Mouse (Mus musculus) thymus, postnatal 0 days (tissue): ENCODE data around the gene Ebi3. TPM values are rescaled to one million over a fixed set of nuclear protein-coding genes. Genes with fewer than 3 reads are reported as not detected.

ENCODE experiments used
- DNase-seq: peaks from one replicate; pipeline ENCODE4 v3.0.0-alpha.2; 2015; ENCODE audit warnings: low spot score
- polyA plus RNA-seq: library from polyadenylated mRNA; unstranded; fragments of >200 nt; fragmentation: Nextera tagmentation; extraction: Ambion mirVana; gene quantifications from 2 replicates; pipeline ENCODE4 v1.2.1, GENCODE M21; 2015

Gene Ebi3
- polyA plus RNA-seq, 1 experiment from 2014 or later = 5.2 TPM

DNA sequence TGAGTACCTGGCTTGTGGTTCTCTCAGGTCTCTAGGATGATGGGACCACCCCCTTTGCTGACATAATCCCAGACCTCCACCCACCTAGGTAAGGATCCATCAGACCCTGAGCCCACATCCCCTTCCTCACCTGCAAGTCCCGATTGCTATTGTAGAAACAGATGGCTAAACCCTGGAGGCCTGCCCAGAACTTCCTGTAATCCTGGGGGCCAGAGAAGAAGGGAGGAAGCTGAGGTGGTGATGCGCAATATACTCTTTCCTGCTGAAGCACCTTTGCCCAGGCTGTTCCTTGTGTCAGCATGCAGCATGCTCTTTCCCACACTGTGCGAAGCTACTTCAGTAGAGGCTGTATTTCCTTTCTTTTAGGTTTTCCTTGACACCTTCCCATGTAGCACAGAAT lies 50.6 kb downstream of the Ebi3 start:
- no peak for DNase-seq

DNA sequence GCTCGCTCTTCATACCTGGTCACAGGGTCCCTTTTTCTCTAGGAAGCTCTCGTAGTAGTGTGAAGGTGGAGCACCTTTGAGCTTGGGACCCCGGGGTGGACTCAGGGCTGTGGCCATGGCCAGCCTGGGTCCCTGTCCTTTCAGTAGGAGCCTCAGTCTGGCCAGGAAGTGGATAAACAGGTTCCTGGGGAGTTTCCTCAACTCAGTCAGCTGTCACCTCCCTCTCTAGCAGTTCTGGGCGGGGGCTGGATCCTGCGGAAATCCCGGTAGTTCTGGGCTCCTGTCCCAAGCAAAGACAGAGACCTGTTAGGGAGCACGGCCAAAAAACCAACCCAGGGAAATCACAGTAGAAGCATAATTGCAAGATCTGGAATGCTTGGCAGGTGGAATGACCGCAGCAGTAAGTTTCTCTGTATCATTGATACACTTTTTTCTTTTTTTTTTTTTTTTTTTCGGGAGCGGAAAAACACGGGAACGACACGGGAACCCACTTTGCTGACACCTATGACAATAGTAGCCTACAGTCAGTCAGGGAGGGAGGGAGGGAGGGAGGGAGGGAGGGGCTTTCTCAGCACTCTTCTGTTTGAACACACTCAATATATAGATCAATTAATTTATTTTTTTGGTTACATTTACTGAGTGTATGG lies 53.1 kb downstream of the Ebi3 start, which contains the start of the genes Stap2 and Mpnd:
Gene Stap2 (minus strand): TSS at position 170 of the 647 bp plus-strand sequence.
Gene Mpnd (plus strand): TSS at position 297 of the 647 bp plus-strand sequence.
- DNase-seq = peak; percentile 66

Other genes starting within 250 kb of the Ebi3 start
- 9.0 and 9.9 TPM in 2 replicates for gene Pot1b, start 240.0 kb upstream of the Ebi3 start, polyA plus RNA-seq
- gene Adgre4, start 202.7 kb upstream of the Ebi3 start, polyA plus RNA-seq = 1.1 and 1.2 TPM in 2 replicates
- gene Zfp119a, start 73.7 kb upstream of the Ebi3 start, polyA plus RNA-seq = 6.5 and 7.2 TPM in 2 replicates
- gene Zfp959, start 60.5 kb upstream of the Ebi3 start, polyA plus RNA-seq = 12.1 and 16.9 TPM in 2 replicates
- gene Zfp119b, start 3.1 kb upstream of the Ebi3 start, polyA plus RNA-seq = 5.6 and 6.0 TPM in 2 replicates
- gene Yju2, start 6.5 kb downstream of the Ebi3 start, polyA plus RNA-seq = 32.0 and 32.1 TPM in 2 replicates
- gene Shd, start 17.8 kb downstream of the Ebi3 start, polyA plus RNA-seq = 0.80 and 1.6 TPM in 2 replicates
- gene Fsd1, start 33.9 kb downstream of the Ebi3 start, polyA plus RNA-seq = 1.9 and 2.7 TPM in 2 replicates
- gene Stap2, start 52.9 kb downstream of the Ebi3 start, polyA plus RNA-seq = 17.6 and 18.0 TPM in 2 replicates
- gene Mpnd, start 53.1 kb downstream of the Ebi3 start, polyA plus RNA-seq = 65.7 and 65.9 TPM in 2 replicates
- 117 and 129 TPM in 2 replicates for gene Sh3gl1, start 84.0 kb downstream of the Ebi3 start, polyA plus RNA-seq
- 18.0 and 18.5 TPM in 2 replicates for gene Chaf1a, start 87.8 kb downstream of the Ebi3 start, polyA plus RNA-seq
- gene Ubxn6, start 122.4 kb downstream of the Ebi3 start, polyA plus RNA-seq = 38.7 and 39.9 TPM in 2 replicates
- 80.0 and 81.8 TPM in 2 replicates for gene Hdgfl2, start 127.0 kb downstream of the Ebi3 start, polyA plus RNA-seq
- 0.08 and 0.09 TPM in 2 replicates for gene Plin4, start 157.2 kb downstream of the Ebi3 start, polyA plus RNA-seq
- 0.10 and 0.44 TPM in 2 replicates for gene Plin5, start 165.0 kb downstream of the Ebi3 start, polyA plus RNA-seq
- gene Lrg1, start 169.4 kb downstream of the Ebi3 start, polyA plus RNA-seq = 2.7 and 3.1 TPM in 2 replicates
- gene Sema6b, start 187.7 kb downstream of the Ebi3 start, polyA plus RNA-seq = 1.0 TPM in 2 replicates
- gene Tnfaip8l1, start 209.8 kb downstream of the Ebi3 start, polyA plus RNA-seq = 19.5 and 20.9 TPM in 2 replicates
- gene Mydgf, start 231.3 kb downstream of the Ebi3 start, polyA plus RNA-seq = 58.6 and 59.2 TPM in 2 replicates